Mouse (Mus musculus) c-Kit-positive CD71-negative TER-119-negative erythroid progenitor cells, embryonic 14.5 days (primary cell): ENCODE results near the gene Agpat4.
"Not testable (repeated sequence)": the region's sequence is repeated elsewhere in the genome, so short reads cannot be mapped to it uniquely, and the experiment has no call there.

Source experiments
- DNase-seq: peaks from one replicate; pipeline ENCODE4 v3.0.0-alpha.2; 2013; ENCODE audit warnings: low read depth

Gene Agpat4

GRCm38 (mm10) chr17:12122262-12122661 lies 3.8 kb downstream of the Agpat4 start:
- DNase-seq: not testable (repeated sequence)

- no peak for DNase-seq
Measured at GRCm38 (mm10) chr17:12123168-12123567, 4.7 kb downstream of the Agpat4 start.

GRCm38 (mm10) chr17:12127056-12127455 lies 8.6 kb downstream of the Agpat4 start:
- DNase-seq: no peak

- DNase-seq: no peak
Measured at GRCm38 (mm10) chr17:12128976-12129375, 10.5 kb downstream of the Agpat4 start.

GRCm38 (mm10) chr17:12131171-12131570 lies 12.7 kb downstream of the Agpat4 start:
- DNase-seq: no peak

- no peak for DNase-seq
Measured at GRCm38 (mm10) chr17:12131581-12131980, 13.1 kb downstream of the Agpat4 start.

GRCm38 (mm10) chr17:12132904-12133303 lies 14.4 kb downstream of the Agpat4 start:
- no peak for DNase-seq

- DNase-seq: no peak
Measured at GRCm38 (mm10) chr17:12133985-12134384, 15.5 kb downstream of the Agpat4 start.

GRCm38 (mm10) chr17:12134975-12135633 lies 16.6 kb downstream of the Agpat4 start:
- DNase-seq: no peak

GRCm38 (mm10) chr17:12138355-12138754 lies 19.9 kb downstream of the Agpat4 start:
- no peak for DNase-seq

- DNase-seq: no peak
Measured at GRCm38 (mm10) chr17:12143948-12144364, 25.5 kb downstream of the Agpat4 start.

GRCm38 (mm10) chr17:12146132-12146681 lies 27.7 kb downstream of the Agpat4 start:
- no peak for DNase-seq

- DNase-seq: no peak
Measured at GRCm38 (mm10) chr17:12147830-12148229, 29.3 kb downstream of the Agpat4 start.

GRCm38 (mm10) chr17:12149232-12149861 lies 30.8 kb downstream of the Agpat4 start:
- DNase-seq: no peak

- DNase-seq: no peak
Measured at GRCm38 (mm10) chr17:12150970-12151369, 32.5 kb downstream of the Agpat4 start.

GRCm38 (mm10) chr17:12154260-12154659 lies 35.8 kb downstream of the Agpat4 start:
- no peak for DNase-seq

GRCm38 (mm10) chr17:12155236-12155635 lies 36.7 kb downstream of the Agpat4 start:
- no peak for DNase-seq

GRCm38 (mm10) chr17:12155872-12156271 lies 37.4 kb downstream of the Agpat4 start:
- no peak for DNase-seq

- DNase-seq: no peak
Measured at GRCm38 (mm10) chr17:12156661-12157060, 38.2 kb downstream of the Agpat4 start.

GRCm38 (mm10) chr17:12157203-12157602 lies 38.7 kb downstream of the Agpat4 start:
- DNase-seq: no peak

- DNase-seq: no peak
Measured at GRCm38 (mm10) chr17:12159187-12160060, 40.9 kb downstream of the Agpat4 start.

- DNase-seq: no peak
Measured at GRCm38 (mm10) chr17:12160061-12160421, 41.5 kb downstream of the Agpat4 start.

GRCm38 (mm10) chr17:12160540-12160939 lies 42.0 kb downstream of the Agpat4 start:
- no peak for DNase-seq
